Mouse (Mus musculus): ENCODE data around the gene Papolg.

Gene Papolg

GRCm38 (mm10) chr11:23821652-23822051 is 73.4 kb downstream of the Papolg start:
- Histone ChIP-seq H3K36me3 (ENCODE audit: control insufficient read depth, insufficient read depth, low read length, poor library complexity, severe bottlenecking) (no peaks in the 10 kb centered on the region), H3K27me3 (ENCODE audit: control insufficient read depth, insufficient read depth, low read length, poor library complexity, severe bottlenecking) (no peaks in the 10 kb centered on the region)
- peak; percentile 65 for DNase-seq (ENCODE audit: low read depth, low spot score)

- peak; percentile 50 for DNase-seq (ENCODE audit: low read depth, low spot score)
- Histone ChIP-seq H3K27me3 (ENCODE audit: control insufficient read depth, insufficient read depth, low read length, poor library complexity, severe bottlenecking) (no peaks in the 10 kb centered on the region), H3K36me3 (ENCODE audit: control insufficient read depth, insufficient read depth, low read length, poor library complexity, severe bottlenecking) (no peaks in the 10 kb centered on the region)
These were observed 74.1 kb downstream of the Papolg start for GRCm38 (mm10) chr11:23820977-23821376.

- peak; percentile 60 for DNase-seq (ENCODE audit: low read depth, low spot score)
- Histone ChIP-seq H3K36me3 (ENCODE audit: control insufficient read depth, insufficient read depth, low read length, poor library complexity, severe bottlenecking) (no peaks in the 10 kb centered on the region), H3K27me3 (ENCODE audit: control insufficient read depth, insufficient read depth, low read length, poor library complexity, severe bottlenecking) (no peaks in the 10 kb centered on the region)
These were observed 76.3 kb downstream of the Papolg start for GRCm38 (mm10) chr11:23818745-23819144.
